Mouse (Mus musculus) fibroblast of lung, adult 2 months (primary cell): ENCODE data around the gene Pdcd11.

Source experiments
- DNase-seq: peaks from one replicate; pipeline ENCODE4 v3.0.0-alpha.2; 2011; ENCODE audit warnings: low read depth

The Pdcd11 gene

DNA sequence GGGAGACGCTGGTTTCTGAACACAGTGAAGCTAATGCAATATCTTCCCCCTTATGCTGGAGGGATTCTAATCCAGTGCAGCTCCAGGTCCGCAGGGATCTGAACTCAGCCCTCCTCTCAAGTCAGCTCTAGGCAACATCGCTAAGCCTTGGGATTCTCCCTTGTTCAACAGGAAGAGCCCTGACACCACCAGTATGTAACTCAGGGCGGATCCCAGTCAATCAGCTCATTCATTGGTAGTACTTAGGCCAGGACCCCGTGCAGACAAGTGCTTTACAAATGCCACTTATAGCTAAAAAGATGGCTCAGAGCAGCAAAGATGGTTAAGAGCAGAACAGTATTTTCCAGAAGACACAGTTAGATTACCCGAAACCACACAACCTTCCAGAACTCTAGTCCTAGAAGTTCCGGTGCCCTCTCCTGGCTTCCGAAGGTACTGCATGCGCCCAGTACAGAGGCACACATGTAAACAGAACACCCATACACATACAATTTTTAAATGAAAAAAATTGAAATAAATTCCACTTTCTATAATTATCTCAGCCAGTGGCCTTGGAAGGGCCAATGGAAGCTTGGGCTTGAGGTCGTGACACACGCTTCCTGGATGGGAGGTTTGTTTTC, 78.3 kb downstream of the Pdcd11 start:
- peak; percentile 54 for DNase-seq

DNA sequence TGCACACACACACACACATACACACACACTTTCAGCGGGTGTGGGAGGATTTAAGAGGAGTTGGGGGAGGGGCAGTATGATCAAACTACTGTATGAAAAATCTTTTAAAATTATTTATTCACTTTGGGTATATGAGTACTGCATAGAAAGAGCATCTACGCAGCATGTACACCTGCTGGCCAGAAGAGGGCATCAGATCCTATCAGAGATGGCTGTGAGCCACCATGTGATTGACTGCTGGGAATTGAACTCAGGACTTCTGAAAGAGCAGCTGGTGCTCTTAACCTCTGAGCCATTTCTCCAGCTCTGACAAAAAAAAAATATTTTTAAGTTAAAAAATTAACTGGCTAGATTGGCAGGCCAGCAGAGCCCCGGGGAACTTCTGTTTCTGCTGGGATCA, 83.9 kb downstream of the Pdcd11 start:
- DNase-seq: no peak

DNA sequence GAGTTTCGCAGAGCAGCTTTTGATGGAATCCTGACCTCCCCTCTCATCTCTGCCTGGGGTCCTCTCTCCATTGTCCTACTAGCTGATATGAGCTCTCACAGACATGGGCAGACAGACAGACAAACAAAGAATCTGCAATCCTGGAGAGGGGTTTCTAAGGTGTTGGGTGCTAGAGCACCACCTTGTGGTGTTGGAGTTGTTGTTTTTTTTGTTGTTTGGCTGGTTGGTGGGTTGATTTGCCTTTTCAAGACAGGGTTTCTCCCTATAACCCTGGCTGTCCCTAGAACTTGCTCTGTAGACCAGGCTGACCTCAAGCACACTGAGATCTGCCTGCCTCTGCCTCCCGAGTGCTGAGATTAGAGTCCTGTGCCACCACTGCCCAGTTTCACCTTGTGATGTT, 84.9 kb downstream of the Pdcd11 start:
- no peak for DNase-seq

DNA sequence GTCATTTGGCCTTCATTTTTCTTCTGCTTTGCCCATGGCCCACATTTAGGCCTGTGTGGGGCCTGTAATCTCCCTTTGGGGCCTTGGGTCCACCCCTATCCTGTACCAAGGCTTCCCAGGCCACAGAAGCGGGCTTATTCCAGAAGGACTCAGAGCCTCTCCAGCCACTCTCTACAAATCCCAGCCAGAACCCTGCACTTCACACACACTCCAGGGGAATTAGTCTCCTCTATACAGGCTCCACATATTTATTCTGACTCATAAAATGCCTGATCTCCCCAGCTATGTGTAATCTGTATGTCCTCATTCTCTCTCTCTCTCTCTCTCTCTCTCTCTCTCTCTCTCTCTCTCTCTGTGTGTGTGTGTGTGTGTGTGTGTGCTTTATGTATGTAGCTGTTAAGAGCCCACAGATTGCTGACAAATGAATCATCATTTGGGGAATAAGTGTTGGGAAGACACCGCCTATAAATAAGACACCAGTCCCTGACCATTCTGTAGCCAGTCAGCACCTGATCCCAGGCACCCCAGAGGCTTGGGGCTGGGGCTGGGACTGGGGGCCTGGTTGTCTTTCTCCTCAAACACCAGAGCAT, 86.4 kb downstream of the Pdcd11 start:
- DNase-seq: no peak

DNA sequence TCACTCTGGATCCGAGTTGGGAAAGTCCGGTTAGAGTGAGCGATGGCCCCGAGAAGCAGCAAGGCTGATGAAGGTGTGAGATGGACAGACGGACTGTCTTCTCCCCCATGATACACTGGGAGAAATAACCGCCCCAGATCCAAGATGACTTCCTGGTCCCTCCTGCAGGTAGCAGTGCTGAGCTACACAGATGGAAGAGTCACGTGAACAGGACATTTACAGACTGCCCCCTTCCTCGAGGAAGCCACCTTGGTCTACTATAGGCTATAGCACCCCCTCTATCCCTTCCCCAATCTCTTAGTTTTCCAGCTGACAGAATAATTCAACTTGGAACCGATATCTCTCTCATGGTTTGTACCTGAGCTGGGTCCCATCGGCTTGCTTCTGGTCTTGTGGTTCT, 87.4 kb downstream of the Pdcd11 start:
- DNase-seq: no peak

DNA sequence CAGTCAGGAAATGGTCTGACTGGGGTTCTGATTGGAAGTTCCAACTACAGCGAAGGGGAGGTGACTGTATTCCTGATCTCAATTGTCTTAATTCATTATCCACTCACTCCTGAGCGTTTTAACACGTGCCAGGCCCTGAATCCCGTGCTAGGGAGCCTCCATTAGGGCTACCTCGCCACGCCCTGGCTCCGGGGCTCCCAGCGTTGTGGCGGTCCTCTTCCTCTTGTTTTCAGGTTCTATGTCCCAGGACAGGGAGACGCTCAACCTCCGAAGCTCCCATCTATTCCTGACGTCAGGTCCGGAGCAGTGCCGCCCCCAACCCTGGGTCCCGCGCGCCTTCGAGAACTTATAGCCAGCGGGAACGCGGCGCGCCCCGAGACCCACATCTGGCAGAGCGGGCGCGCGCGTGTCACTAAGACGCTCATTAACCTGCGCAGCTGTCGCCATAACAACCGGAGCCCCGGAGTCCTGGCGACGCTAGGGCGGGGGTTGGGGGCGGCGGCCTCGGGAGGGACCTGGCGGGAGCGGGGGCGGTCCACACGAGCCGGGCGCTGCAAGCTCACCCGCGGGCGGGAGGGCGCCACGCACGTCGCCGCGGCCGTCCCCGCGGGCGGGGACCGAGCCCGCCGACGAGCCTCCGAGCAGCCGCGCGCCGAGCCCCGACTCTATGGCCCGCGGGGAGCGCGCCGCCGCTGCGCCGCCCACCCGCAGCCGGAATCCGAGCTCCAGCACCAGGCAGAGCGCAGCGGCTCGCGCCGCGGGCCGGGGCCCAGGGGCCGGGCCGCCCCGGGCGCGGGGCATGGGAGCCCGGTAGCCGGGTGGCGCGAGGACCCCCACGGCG, 88.1 kb downstream of the Pdcd11 start, which contains the start of gene Neurl1a:
TSS of gene Neurl1a (plus strand) at position 390 of the 841 bp plus-strand sequence.
- DNase-seq: no peak

DNA sequence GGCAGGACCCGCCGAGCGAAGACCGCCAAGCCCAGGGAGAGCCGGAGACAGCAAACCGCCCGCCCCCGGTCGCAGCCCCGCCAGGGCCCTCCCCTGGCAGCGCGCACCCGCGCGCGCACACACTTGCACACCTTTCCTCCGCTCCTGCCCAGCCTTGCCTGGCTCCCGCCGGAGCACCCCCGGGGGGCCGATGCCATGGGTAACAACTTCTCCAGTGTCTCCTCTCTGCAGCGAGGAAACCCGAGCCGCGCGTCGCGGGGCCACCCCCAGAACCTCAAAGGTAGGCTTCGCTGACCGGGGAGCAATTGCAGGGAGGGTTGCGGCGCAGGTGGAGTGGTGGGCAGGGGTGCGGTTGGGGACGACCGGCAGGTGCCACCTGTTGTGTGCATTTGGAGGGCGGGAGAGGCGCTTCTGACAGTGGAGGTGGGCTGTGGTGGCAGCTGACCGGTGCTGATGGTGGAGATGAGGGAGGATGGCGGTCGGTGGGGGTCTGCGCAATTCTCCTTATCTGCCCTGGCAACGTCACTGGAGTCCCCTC, 88.8 kb downstream of the Pdcd11 start:
- DNase-seq: no peak

DNA sequence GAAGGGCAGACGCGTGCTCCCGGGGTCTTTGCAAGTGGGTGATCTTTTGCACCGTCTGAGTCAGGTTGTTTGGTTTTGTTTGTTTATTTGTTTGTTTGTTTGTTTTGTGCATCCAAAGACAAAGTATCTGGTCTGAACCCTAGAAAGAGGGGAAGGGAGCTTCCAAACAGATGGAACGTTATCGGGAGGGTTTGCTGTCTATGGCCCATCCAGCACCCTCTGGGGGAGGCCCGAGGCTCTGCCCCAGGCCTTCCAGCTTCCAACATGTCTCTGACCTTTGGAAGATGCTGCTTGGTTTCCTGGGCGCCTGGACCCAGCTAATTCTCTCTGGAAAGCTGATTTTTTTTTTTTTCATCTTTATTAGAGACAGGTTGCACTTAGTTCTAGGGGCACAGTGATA, 89.4 kb downstream of the Pdcd11 start:
- no peak for DNase-seq
